Mouse (Mus musculus): ENCODE data around the gene Suclg2. TPM values are rescaled to one million over a fixed set of nuclear protein-coding genes. Genes with fewer than 3 reads are reported as not detected.

The Suclg2 gene
- total RNA-seq, 1 experiment: 42.9 TPM

- Histone ChIP-seq H3K9ac (ENCODE audit: insufficient read depth, low read depth, low read length, poor library complexity, severe bottlenecking) (no peak overlapping the region), H3K9me3 (ENCODE audit: control insufficient read depth, insufficient read depth, low read depth, low read length) (no peaks in the 10 kb centered on the region), H3K4me3 (ENCODE audit: insufficient read depth in 1 of 2, low read depth in 1 of 2, low read length in 2 of 2, poor library complexity in 1 of 2, severe bottlenecking in 1 of 2) (no peak overlapping the region), H3K4me1 (ENCODE audit: control insufficient read depth in 2 of 2, insufficient read depth in 2 of 2, low read length in 2 of 2, poor library complexity in 1 of 2) (no peaks in the 10 kb centered on the region), H3K27ac (ENCODE audit: insufficient read depth, low read depth, low read length, poor library complexity, severe bottlenecking) (no peak overlapping the region; the same call in 1 of the 2 replicates), H3K36me3 (ENCODE audit: control insufficient read depth, insufficient read depth, low read length, poor library complexity, severe bottlenecking) (peaks cover 5% of the 10 kb centered on the region)
- TF ChIP-seq MAFK (IDR thresholded peaks at IDR 0.05; ENCODE audit: insufficient read depth, low read depth, low read length) (no peak), HCFC1 (IDR thresholded peaks at IDR 0.05; ENCODE audit: borderline replicate concordance, insufficient read depth, low read length) (no peak), ZC3H11A (IDR thresholded peaks at IDR 0.05; ENCODE audit: borderline replicate concordance, low read depth, low read length) (no peak), ZNF384 (IDR thresholded peaks at IDR 0.05; ENCODE audit: low read depth, low read length) (no peak), CHD2 (IDR thresholded peaks at IDR 0.05; ENCODE audit: low read depth, low read length) (no peak)
- in situ Hi-C loops (cut with MboI; ENCODE audit: low sequenced_read_pairs in 2 of 2, unreplicated experiment in 2 of 2): no loop called here
- DNase-seq (ENCODE audit: low read depth, low spot score): no peak
Observed at GRCm38 (mm10) chr6:95596766-95597750, 121.5 kb downstream of the Suclg2 start.

- Histone ChIP-seq H3K4me1 (ENCODE audit: control insufficient read depth in 2 of 2, insufficient read depth in 2 of 2, low read length in 2 of 2, poor library complexity in 1 of 2) (no peaks in the 10 kb centered on the region), H3K9me3 (ENCODE audit: control insufficient read depth, insufficient read depth, low read depth, low read length) (no peaks in the 10 kb centered on the region), H3K9ac (ENCODE audit: insufficient read depth, low read depth, low read length, poor library complexity, severe bottlenecking) (no peak overlapping the region), H3K4me3 (ENCODE audit: insufficient read depth in 1 of 2, low read depth in 1 of 2, low read length in 2 of 2, poor library complexity in 1 of 2, severe bottlenecking in 1 of 2) (no peak overlapping the region), H3K27ac (ENCODE audit: insufficient read depth, low read depth, low read length, poor library complexity, severe bottlenecking) (no peak overlapping the region), H3K36me3 (ENCODE audit: control insufficient read depth, insufficient read depth, low read length, poor library complexity, severe bottlenecking) (peaks cover 5% of the 10 kb centered on the region)
- no peak for DNase-seq (ENCODE audit: low read depth, low spot score)
- in situ Hi-C loops (cut with MboI; ENCODE audit: low sequenced_read_pairs in 2 of 2, unreplicated experiment in 2 of 2): no loop called here
- TF ChIP-seq MAFK (IDR thresholded peaks at IDR 0.05; ENCODE audit: insufficient read depth, low read depth, low read length) (no peak), CHD2 (IDR thresholded peaks at IDR 0.05; ENCODE audit: low read depth, low read length) (no peak), ZC3H11A (IDR thresholded peaks at IDR 0.05; ENCODE audit: borderline replicate concordance, low read depth, low read length) (no peak), HCFC1 (IDR thresholded peaks at IDR 0.05; ENCODE audit: borderline replicate concordance, insufficient read depth, low read length) (no peak), ZNF384 (IDR thresholded peaks at IDR 0.05; ENCODE audit: low read depth, low read length) (no peak)
Observed at GRCm38 (mm10) chr6:95595852-95596251, 122.7 kb downstream of the Suclg2 start.

GRCm38 (mm10) chr6:95594239-95594638 lies 124.4 kb downstream of the Suclg2 start:
- H3K36me3 ChIP-seq (ENCODE audit: control insufficient read depth, insufficient read depth, low read length, poor library complexity, severe bottlenecking): peaks cover 5% of the 10 kb centered on the region
- no peak for TF ChIP-seq ZC3H11A (IDR thresholded peaks at IDR 0.05; ENCODE audit: borderline replicate concordance, low read depth, low read length)
- no peak for TF ChIP-seq CHD2 (IDR thresholded peaks at IDR 0.05; ENCODE audit: low read depth, low read length)
- no peak for TF ChIP-seq MAFK (IDR thresholded peaks at IDR 0.05; ENCODE audit: insufficient read depth, low read depth, low read length)
- no peak for TF ChIP-seq HCFC1 (IDR thresholded peaks at IDR 0.05; ENCODE audit: borderline replicate concordance, insufficient read depth, low read length)
- TF ChIP-seq ZNF384 (IDR thresholded peaks at IDR 0.05; ENCODE audit: low read depth, low read length): no peak
- in situ Hi-C loops (cut with MboI; ENCODE audit: low sequenced_read_pairs in 2 of 2, unreplicated experiment in 2 of 2): no loop called here
- H3K9me3 ChIP-seq (ENCODE audit: control insufficient read depth, insufficient read depth, low read depth, low read length): no peaks in the 10 kb centered on the region
- no peak for DNase-seq (ENCODE audit: low read depth, low spot score)
- H3K27ac ChIP-seq (ENCODE audit: insufficient read depth, low read depth, low read length, poor library complexity, severe bottlenecking): no peak overlapping the region
- H3K4me1 ChIP-seq (ENCODE audit: control insufficient read depth in 2 of 2, insufficient read depth in 2 of 2, low read length in 2 of 2, poor library complexity in 1 of 2): no peaks in the 10 kb centered on the region
- H3K9ac ChIP-seq (ENCODE audit: insufficient read depth, low read depth, low read length, poor library complexity, severe bottlenecking): no peak overlapping the region
- H3K4me3 ChIP-seq (ENCODE audit: insufficient read depth in 1 of 2, low read depth in 1 of 2, low read length in 2 of 2, poor library complexity in 1 of 2, severe bottlenecking in 1 of 2): no peak overlapping the region

DNA sequence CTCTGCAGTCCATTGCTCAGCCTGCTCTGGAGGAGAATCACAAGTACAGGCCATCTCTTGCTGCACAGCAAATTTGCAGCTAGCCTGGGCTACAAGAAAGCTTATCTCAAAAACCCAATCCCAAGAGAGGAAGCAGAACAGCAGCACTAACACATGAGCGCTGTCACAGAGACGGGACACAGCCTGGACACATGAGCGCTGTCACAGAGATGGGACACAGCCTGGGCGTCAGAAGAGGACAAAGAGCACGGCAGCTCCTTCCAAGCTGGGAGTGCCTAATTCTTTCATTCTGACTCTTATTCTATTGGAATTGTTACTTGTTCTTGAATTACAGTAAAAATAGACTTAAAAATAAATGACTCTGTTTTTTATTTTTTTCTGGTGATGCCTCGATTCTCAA lies 126.2 kb downstream of the Suclg2 start:
- no peak overlapping the region for H3K4me3 ChIP-seq (ENCODE audit: insufficient read depth in 1 of 2, low read depth in 1 of 2, low read length in 2 of 2, poor library complexity in 1 of 2, severe bottlenecking in 1 of 2)
- H3K36me3 ChIP-seq (ENCODE audit: control insufficient read depth, insufficient read depth, low read length, poor library complexity, severe bottlenecking): peaks cover 5% of the 10 kb centered on the region
- TF ChIP-seq CHD2 (IDR thresholded peaks at IDR 0.05; ENCODE audit: low read depth, low read length) (no peak), ZC3H11A (IDR thresholded peaks at IDR 0.05; ENCODE audit: borderline replicate concordance, low read depth, low read length) (no peak), ZNF384 (IDR thresholded peaks at IDR 0.05; ENCODE audit: low read depth, low read length) (no peak), HCFC1 (IDR thresholded peaks at IDR 0.05; ENCODE audit: borderline replicate concordance, insufficient read depth, low read length) (no peak), MAFK (IDR thresholded peaks at IDR 0.05; ENCODE audit: insufficient read depth, low read depth, low read length) (no peak)
- no peak overlapping the region for H3K27ac ChIP-seq (ENCODE audit: insufficient read depth, low read depth, low read length, poor library complexity, severe bottlenecking)
- in situ Hi-C loops (cut with MboI; ENCODE audit: low sequenced_read_pairs in 2 of 2, unreplicated experiment in 2 of 2): no loop called here
- no peaks in the 10 kb centered on the region for H3K4me1 ChIP-seq (ENCODE audit: control insufficient read depth in 2 of 2, insufficient read depth in 2 of 2, low read length in 2 of 2, poor library complexity in 1 of 2)
- H3K9me3 ChIP-seq (ENCODE audit: control insufficient read depth, insufficient read depth, low read depth, low read length): no peaks in the 10 kb centered on the region
- H3K9ac ChIP-seq (ENCODE audit: insufficient read depth, low read depth, low read length, poor library complexity, severe bottlenecking): no peak overlapping the region
- no peak for DNase-seq (ENCODE audit: low read depth, low spot score)

Data from ES-E14 (cell line).